Mouse (Mus musculus) right cerebral cortex, postnatal 4 days (tissue): Measurements from ENCODE around the gene Gm10057.
"Not testable (repeated sequence)": the region's sequence is repeated elsewhere in the genome, so short reads cannot be mapped to it uniquely, and the experiment has no call there.

Source experiments
- DNase-seq: peaks from one replicate; pipeline ENCODE4 v3.0.0-alpha.2; 2022

Gene Gm10057

GRCm38 (mm10) chrX:154054939-154055338 lies at the start of gene Gm10057:
Gene Gm10057 (minus strand): TSS chrX:154055039.
- not testable (repeated sequence) for DNase-seq

DNA sequence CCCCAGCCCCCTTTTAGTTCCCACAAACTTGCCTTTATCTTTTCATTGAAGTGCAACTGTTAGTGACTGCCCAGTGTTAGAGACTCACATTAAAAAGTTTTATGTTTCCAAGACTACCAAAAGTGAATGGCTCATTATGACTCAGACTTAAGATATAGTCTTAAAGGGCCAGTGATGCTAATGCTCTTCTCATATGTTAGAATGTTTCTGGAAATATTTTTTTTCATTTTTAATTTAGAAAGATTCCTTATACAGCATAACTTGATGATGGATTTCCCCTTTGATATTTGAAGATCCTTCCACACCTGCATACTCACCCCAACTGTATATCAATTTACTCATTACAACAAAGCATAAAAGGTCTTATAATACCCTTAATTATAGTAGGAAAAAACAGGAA lies 21.1 kb downstream of the Gm10057 start, which contains the start of gene 4921511M17Rik:
4921511M17Rik (minus strand) TSS at position 101 of the 400 bp plus-strand sequence.
- not testable (repeated sequence) for DNase-seq

DNA sequence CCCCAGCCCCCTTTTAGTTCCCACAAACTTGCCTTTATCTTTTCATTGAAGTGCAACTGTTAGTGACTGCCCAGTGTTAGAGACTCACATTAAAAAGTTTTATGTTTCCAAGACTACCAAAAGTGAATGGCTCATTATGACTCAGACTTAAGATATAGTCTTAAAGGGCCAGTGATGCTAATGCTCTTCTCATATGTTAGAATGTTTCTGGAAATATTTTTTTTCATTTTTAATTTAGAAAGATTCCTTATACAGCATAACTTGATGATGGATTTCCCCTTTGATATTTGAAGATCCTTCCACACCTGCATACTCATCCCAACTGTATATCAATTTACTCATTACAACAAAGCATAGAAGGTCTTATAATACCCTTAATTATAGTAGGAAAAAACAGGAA lies 42.3 kb downstream of the Gm10057 start, which contains the start of gene Samt1:
Samt1 (minus strand) TSS at position 101 of the 400 bp plus-strand sequence.
- DNase-seq = not testable (repeated sequence)
